Mouse (Mus musculus) cerebellum, adult 9-10 months (tissue): ENCODE data around the gene Nrf1.

ENCODE experiments used
- DNase-seq: peaks from one replicate; pipeline ENCODE4 v3.0.0; 2022

The Nrf1 gene

GRCm38 (mm10) chr6:30047271-30048162, at the start of gene Nrf1:
Nrf1 (plus strand) TSS chr6:30047988.
- peak; percentile 88 for DNase-seq

DNA sequence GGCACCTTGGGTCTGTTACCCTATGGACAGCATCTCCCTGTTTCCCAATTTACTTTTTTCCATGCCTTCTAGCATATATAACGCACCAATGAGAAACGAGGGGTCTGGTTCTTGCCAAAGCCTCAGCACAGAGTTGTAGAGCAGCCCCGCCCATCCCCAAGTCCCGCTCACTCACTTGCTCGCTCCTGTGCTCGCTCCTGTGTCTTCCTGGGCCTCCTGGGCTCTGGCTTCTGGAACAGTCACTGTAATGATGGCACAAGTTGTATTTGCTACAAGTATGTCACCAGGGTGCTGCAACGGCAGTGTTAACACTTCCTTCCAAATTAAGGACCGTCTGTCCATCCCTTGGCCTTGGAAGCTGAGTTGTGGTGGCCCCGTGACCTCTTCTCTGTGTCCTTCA, 49.6 kb upstream of the Nrf1 start:
- no peak for DNase-seq

DNA sequence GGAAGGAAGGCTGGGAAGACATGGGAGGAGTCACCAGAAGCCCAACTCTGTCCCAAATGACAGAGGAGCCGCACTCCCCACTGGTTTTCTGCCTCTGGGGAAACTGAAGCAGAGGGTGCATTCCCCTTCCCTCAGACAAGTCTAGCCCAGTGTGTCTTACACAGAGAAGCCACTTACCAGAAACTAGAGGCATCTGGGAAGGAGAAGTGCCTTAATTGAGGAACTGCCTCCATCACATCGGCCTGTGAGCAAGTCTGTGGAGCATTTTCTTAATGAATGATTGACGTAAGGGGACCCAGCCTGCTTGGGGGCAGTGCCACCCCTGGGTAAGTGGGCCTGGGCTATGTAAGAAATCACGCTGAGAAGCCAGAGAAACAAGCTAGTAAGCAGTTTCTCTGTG, 49.0 kb upstream of the Nrf1 start:
- no peak for DNase-seq

DNA sequence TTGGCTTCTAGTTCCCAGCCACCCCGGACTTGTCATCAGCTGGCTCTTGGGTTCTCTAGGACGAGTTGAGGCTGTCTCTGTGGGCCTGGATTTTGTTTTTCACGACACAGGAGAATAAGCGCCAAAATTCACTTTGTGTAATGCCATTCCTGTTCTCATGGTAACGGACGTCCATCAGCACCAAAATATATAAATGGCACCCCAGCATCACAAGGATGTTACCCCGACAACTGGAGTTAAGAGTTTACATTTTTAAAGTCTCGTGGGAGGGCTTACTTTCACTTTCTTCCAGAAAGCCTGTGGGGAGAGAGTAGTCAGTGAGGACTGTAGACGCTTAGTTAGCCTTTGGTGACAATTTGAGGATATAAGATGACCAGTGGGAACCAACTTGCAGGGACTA, 45.2 kb upstream of the Nrf1 start:
- DNase-seq = no peak

- no peak for DNase-seq
These were observed 41.9 kb upstream of the Nrf1 start for GRCm38 (mm10) chr6:30005851-30006250.

- DNase-seq = no peak
These were observed 38.6 kb upstream of the Nrf1 start for GRCm38 (mm10) chr6:30009204-30009603.

GRCm38 (mm10) chr6:30013520-30013919, 34.3 kb upstream of the Nrf1 start:
- no peak for DNase-seq

DNA sequence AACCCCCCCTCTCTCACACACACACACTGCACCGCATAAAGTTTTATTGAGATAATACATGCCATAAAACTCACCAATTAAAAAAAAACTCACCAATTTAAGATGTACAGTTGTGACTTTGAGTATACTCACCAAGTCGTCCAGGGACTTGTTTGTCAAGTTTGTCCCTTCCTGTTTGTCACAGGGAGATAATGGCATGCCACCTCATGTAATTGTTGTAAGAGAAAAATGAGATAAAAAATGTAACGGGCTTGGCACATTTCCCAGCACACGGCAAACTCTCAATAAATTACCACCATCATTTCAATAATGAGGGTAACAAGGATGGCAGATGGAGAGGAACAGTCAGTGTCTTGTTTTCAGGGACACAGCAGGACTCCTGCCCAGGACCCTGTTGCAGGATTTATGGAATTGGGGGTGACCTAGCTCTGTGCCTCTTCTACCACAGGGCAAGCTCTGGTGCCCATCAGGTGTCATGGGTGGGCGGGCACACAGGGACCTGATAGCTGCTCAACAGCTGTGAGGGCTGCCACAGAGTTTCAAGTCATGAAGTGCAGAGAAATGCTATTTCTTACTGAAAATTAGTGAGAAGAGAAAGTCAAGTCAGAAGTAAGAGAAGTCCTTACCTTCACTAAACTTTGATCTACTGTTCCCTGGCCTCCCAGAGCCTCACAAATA, 33.5 kb upstream of the Nrf1 start:
- no peak for DNase-seq

DNA sequence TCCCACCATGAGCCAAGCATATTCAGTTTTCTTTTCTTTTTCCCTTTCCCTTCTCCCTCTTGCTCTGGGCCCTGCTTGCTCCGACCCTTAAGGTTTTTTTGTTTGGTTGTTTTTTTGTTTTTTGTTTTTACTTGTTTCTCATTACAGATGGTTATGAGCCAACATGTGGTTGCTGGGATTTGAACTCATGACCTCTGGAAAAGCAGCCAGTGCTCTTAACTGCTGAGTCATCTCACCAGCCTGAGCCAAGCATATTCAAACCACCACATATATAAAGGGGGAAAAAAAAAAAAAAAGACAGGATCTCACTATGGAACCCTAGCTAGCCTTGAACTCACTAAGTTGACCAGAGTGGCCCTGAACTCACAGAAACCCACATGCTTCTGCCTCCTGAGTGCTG, 26.5 kb upstream of the Nrf1 start:
- DNase-seq = no peak

GRCm38 (mm10) chr6:30021656-30022055, 26.1 kb upstream of the Nrf1 start:
- DNase-seq = no peak

GRCm38 (mm10) chr6:30026799-30027198, 21.0 kb upstream of the Nrf1 start:
- DNase-seq = no peak

DNA sequence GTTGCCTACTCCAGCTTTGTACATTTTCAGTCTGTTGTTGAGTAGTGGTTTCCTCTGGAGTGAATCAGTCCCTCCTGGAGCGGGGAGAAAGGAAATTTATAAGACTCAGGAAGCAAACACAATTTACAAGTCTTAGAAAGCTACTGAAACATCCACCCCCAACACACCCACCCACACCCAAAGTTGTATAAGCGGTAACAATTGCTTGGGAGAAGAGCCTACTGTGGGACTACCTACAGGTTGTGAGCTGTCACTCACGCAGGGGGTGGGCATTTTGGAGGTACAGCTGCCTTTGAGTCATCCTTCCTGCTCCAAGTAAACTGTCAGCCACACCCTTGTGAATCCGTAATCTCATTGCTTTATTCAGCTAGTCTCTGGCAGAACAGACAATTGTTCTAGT, 19.4 kb upstream of the Nrf1 start:
- DNase-seq = no peak

- no peak for DNase-seq
These were observed 12.7 kb upstream of the Nrf1 start for GRCm38 (mm10) chr6:30035112-30035511.

DNA sequence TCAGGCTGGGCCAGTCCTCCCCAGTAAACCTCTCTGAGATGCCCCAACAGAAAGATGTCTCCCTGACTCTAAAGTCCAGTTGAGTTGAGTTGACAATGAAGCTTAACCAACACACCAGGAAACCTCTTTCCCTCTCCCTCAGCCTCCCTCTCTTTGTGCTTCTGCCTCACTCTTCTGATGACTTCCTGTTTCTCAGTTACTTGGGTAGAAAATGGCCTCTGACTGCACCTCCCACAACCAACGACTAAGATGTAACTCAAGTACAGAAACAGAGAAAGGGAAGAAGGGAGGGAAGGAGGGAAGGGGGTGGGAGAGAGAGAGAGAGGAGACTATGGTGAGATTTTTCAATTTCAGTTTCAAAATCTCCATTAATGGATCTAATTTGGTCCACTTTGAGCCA, 6.3 kb upstream of the Nrf1 start:
- no peak for DNase-seq

GRCm38 (mm10) chr6:30042483-30042882, 5.3 kb upstream of the Nrf1 start:
- no peak for DNase-seq

DNA sequence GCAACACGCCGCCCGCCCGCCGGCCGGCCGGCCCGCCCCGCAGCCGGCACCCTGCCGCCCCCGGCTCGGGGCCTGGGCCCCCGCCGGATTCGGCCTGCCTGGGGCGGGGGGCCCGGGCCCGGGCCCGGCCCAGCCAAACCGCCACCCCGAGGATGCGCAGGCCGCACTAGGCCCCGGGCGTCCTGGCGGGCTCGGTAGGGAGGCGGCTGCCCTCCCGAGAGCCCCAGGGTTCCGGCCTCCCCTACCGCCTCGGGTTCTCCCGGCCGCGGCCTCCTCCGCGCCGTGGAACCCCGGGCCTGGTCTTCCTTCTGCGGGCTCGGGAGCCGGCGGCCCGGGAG, 344 bp downstream of the Nrf1 start:
- no peak for DNase-seq

DNA sequence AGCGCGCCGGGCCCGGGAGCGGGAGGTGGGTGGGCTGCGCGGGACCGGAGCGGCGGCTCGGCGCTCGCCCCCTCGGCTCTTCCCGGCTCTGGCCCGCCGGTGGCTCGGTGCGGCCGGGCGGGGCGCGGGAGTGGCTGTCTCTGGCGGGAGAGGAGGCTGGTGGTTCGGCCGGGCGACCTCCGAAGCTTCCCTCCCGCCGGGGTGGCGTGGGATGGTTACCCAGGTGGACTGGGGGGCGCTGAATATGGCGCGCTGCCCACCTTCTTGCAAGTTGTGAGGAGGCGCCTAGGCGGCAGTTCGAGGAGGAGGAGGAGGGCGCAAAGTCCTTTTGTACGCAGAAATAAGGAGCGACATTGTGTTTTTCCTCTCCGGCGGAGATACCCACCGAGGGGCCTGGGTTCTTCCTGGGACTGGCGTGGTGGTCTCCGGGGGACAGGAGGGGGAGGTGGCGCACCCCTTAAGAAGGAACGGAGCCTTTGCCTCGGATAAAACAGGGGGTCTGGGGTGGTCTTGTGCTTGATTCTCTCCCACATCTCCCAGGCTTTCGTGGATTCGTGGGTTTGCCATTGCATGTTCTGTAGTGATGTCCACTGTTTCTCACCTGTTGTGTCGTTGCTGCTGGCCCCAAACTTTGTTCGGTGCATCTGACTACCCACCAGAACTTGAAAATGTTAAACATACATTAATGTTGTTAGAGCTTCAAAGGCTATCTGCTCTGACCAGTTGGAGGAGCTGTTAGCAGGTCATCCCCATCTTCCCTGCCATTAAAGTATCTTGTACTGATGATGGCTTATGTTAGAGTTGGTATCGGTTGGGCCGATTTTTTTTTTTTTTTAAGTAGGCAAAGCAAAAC, 939 bp downstream of the Nrf1 start:
- DNase-seq = peak; percentile 65

DNA sequence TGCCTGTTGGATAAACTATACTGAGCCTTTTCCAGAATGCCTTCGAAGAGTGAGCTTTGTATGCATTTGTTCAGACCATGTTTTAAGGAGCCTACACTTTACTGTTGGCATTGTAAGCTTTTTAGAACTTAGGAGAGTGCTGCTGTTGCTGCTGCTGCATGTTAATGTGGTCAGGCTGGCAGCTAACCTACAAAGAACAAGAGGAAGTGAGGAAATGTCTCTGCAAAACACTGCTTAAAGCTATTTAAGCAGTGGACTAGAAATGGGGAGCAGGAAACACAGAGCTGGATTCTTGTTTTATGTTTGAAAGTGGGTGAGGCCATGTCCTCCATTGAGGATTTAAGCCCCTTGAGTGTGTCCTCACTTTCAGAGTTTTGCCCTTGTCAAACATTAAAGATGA, 5.3 kb downstream of the Nrf1 start:
- no peak for DNase-seq

DNA sequence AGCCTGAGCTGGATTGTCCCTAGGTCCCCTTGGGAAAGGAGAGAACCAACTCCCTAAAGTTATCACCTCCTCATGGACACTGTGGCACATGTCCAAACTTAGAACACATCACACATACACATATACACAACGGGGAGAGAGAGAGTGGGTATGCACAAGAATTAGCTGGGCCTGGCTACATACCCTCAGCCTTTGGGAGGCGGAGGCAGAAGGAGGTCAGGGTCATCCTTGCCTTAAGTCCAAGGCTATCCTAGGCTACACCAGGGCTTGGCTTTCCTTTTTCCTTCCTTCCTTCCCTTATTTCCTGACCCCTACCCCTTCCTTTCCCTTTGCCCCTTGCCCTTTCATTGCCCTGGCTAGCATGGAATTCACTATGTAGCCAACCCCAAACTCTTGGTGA, 14.8 kb downstream of the Nrf1 start:
- DNase-seq = no peak

DNA sequence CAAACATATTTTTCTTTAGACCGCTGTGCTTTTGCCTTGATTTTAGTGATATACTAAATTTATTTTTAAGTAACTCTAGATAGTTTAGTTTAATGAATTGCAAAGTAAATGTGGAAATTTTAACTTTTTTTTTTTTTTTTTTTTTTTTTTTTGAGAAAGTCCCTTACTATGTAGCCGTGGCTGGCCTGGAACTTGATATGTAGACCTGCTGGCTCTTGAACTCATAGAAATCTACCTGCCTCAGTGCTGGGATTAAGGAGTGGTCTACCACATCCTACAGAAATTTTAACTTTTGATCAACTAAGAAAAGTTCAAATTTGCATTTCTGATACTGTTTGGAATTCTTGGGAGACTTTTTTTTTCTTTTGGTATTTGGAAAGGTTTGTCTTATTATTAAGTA, 17.6 kb downstream of the Nrf1 start:
- no peak for DNase-seq

GRCm38 (mm10) chr6:30066746-30067145, 19.0 kb downstream of the Nrf1 start:
- DNase-seq = no peak

GRCm38 (mm10) chr6:30072476-30072875, 24.7 kb downstream of the Nrf1 start:
- no peak for DNase-seq

DNA sequence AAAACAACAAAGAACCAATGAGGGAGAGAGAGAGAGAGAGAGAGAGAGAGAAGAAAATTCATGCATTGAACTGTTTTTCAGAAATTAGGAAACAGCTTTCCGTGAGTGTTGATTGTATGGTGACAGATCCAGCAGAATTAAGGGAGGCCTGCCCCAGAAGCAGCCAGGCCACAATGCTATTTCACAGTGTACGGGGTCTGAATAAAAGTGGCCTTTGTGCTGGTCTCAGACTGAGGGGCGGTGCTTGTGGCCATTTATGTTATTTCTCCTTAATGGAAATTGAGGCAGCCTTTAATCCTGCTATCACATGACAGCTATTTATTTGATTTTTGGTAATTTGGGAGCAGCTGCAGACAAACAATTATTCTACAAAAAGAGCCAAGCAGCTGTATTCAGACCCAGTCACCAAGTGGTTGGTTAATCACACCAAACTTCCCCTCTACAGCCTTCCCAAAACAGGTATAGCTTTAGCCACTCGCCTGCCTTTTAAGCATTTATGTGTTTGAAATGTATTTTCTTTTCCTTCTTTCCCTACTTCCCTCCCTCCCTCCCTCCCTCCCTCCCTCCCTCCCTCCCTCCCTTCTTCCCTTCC, 31.2 kb downstream of the Nrf1 start:
- DNase-seq = no peak
